Mouse (Mus musculus) thymus, postnatal 36 days (tissue): Measurements from ENCODE around the gene Rbms3.

Experiments
- DNase-seq, 2 experiments: peaks; one replicate each; pipeline ENCODE4 v3.0.0; 2022; ENCODE audit warnings: mixed read lengths in 2 of 2

The Rbms3 gene

DNA sequence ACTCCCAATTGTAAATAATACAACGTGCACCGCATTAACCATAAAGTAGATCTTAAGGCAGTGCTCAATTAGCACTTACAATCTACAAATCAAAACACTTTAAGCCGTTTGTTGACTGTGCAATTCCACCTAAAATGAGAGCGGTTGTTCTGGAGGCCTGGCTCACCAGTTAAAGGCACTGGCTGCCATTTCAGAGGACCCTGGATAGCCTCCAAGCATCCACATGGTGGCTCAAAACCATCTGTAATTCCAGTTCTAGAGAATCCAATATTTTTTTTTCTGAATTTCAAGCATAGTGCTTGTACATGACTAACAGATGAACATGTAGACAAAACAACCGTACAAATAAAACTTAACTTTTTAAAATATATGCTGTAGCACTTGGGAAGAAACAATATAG lies 460.5 kb downstream of the Rbms3 start:
- no peak for DNase-seq

DNA sequence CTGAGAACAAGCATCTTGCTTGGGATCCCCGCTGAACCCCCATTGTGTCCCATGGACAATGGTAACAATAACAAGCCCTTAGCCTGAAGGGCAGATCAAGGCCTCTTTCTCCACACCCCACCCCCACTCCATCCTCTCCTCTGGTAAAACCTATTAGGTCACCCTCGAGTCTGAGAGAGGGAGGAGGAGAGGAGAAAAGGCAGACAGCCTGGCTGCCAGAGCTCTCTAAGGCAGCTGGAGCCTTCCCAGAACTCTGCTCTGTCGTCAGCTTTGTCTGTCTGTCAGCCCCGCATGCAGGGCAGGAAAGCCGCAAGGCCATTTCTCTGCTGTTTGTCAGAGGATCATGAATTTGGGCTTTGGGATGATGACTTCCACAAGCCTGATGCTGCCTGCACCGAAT lies 466.6 kb downstream of the Rbms3 start:
- DNase-seq, result no peak

GRCm38 (mm10) chr9:117161150-117161549 lies 468.6 kb downstream of the Rbms3 start:
- no peak for DNase-seq

- DNase-seq, result no peak
Measured at GRCm38 (mm10) chr9:117156330-117156905, 473.3 kb downstream of the Rbms3 start.

- no peak for DNase-seq
Measured at GRCm38 (mm10) chr9:117154590-117154989, 475.1 kb downstream of the Rbms3 start.

DNA sequence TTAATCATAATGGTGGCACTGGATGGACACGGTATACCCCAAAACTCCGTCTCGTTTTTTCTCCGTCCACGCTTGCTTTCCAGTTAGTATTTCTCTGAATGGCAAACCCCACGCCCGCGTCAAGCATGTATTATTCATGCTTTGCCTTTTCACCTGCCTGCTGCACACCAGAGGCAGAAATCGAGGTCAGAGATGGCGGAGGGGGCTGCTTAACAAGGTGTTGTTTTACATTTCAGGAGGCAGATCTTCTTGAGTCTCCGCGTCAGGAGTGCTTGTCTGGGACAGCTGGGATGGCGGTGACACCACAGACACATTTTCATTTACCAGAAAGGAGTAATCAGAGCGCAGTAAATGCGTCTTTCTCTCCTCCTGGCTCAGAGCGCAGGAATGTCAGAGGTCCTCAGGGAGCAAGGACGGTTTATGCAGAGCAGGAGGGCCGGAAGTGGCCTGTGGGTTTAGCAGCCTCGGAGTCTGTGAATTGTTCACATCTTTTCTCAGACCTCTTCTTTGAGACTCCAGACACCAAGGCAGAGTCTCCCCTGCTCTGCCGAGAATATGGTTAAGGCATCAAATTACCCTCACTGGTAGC lies 475.9 kb downstream of the Rbms3 start:
- peak; percentile 40 to 52 for DNase-seq

DNA sequence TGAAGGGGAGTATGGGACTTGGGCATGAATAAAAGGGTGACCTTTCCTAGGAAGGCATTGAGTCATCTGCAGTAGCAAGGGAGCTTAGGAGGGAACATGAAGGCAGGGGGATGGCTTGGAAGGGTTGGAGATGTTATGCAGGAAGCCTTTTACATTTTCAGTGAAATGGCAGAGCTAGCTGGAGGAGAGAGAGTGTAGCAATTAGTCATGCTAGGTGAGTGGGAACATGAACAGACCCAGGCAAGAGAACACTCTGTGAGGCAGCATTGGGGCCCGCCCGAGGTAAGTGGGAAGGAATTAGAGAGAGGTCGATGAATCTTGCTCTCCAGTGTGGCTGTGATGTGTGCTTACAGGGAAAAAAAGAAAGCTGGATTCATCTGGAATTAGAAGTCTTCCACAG lies 477.8 kb downstream of the Rbms3 start:
- DNase-seq, result no peak

GRCm38 (mm10) chr9:117144057-117144723 lies 485.5 kb downstream of the Rbms3 start:
- DNase-seq, result no peak

- no peak for DNase-seq
Measured at GRCm38 (mm10) chr9:117139971-117140370, 489.7 kb downstream of the Rbms3 start.

DNA sequence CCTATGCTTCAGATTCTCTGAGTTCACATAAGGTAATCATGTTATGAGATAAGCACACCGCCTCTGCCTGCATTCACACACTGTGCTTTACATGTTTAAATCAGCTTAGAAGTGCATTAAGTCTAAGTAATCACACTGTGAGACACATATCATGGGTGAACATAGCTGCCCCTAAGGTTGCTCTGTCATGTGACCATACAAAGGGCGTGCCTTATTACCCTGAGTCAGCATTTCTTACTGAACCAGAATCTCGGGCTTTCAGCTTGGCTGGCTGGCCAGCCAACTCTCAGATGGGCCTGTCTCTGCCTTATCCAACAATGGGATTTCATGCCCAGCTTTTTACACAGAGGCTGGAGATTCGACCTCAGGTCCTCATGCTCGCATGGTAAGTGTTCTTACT lies 493.3 kb downstream of the Rbms3 start:
- no peak for DNase-seq

DNA sequence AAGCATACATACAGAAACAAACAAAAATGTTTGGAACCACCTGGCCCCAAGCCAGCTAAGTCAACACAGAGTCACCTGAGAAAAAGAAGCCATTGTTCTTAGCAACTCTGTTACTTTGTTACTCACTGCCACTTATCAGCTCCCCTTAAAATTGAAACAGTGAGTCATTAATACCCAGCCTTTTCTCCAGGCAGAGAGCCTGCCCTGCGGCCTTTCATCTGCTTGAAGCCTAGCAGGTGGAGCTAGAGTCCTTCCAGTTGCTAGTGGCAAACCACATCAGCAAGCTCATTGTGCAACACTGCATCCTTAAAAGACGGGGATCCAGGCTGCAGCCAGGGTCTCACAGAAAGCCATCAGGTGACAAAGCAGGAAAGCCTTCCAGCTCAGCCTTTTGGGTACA lies 495.7 kb downstream of the Rbms3 start:
- DNase-seq, result no peak

DNA sequence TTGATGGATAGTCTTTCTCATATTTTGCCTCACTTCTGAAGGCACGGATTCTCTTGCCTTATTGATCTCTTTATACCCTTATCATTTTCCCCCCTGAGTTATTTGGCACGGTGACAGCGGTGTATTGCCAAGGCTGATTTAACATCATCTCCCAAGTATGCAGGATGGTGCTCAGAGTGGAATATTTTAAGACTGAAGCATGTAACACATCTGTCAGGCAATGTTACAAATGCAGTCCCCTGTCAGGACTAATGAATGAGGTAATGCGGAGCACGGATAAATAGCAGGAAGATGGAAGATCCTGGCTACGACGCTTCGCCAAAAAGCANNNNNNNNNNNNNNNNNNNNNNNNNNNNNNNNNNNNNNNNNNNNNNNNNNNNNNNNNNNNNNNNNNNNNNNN lies 502.9 kb downstream of the Rbms3 start:
- DNase-seq, result no peak

DNA sequence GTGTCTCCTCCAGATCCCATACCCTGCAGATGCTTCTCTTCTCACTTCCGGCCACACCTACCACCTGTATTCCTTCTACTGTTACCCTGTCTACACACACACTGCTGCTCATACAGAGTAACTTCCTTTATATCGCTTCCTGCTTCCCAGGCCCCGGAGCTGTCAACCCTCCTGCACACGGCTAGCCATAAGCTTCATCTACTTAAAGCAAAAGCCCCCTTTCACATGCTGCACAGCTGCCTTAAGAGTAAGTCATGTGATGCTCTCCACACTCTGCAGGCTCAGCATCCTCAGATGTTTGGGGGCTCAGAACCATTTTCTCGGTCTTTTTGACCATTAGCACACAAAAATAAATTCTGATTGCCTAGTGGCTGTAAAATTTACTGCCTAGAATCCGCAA lies 503.9 kb downstream of the Rbms3 start:
- no peak for DNase-seq

- DNase-seq, result no peak
Measured at GRCm38 (mm10) chr9:117121572-117121971, 508.1 kb downstream of the Rbms3 start.

GRCm38 (mm10) chr9:117117181-117117729 lies 512.5 kb downstream of the Rbms3 start:
- no peak for DNase-seq

DNA sequence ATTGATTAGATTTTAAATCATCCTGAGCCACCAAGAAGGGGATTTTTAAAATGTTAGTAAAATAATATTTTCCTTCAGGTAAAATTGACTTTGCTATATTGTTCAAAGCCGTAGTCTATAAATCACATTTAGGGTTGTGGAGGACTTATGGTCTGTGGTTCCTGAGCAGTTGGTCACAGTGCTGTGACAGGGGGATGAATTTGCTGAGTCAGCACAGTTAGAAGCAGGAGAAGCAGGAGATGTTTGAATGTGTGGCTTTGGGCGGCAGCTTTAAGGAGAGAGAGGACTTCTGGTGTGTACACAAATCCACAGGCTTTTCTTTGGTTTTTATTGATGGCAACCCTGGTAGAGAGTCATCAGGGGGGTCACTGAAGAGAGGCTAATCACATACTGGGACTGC lies 514.1 kb downstream of the Rbms3 start:
- no peak for DNase-seq

DNA sequence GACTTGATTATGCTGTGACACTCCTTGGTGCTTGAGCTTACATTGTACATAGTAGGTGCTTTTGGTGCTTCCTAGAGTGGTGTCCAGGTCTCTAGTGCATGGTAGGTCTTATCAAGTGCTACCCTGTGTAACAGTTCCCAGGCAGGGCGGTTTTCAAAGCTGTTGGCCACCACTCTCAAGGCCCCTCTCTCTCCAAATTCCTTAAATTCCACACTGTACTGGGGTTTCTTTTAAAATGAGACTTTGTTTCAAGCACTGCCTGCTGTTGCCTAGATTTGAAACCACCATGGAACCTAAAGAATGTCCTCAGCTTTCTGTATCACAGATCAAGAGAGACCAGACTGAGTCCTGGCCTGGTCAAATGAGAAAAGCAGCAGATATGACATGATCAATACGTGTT lies 516.1 kb downstream of the Rbms3 start:
- DNase-seq, result no peak

- DNase-seq, result no peak
Measured at GRCm38 (mm10) chr9:117107926-117108325, 521.8 kb downstream of the Rbms3 start.

GRCm38 (mm10) chr9:117102198-117102930 lies 527.3 kb downstream of the Rbms3 start:
- no peak for DNase-seq

GRCm38 (mm10) chr9:117100181-117100580 lies 529.5 kb downstream of the Rbms3 start:
- no peak for DNase-seq

GRCm38 (mm10) chr9:117093551-117093950 lies 536.2 kb downstream of the Rbms3 start:
- DNase-seq, result no peak

DNA sequence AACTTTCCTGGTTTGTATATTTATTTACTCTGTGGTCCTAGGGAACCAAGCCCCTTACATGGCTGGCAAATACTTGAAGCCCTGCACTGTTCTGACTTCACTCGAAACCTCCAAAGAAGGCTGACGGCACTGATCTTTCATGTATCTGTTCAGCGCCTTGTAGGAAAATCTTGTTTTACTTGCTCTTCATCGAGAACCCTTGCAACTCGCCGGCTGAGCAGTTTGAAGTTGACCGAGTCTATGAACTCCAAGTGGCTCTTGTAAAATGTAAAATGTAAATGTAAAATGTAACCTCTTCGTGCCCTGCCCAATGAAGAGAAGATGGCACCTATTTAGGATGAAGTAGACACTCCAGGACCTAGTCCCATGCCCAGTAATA lies 537.5 kb downstream of the Rbms3 start:
- DNase-seq, result no peak
